Mouse (Mus musculus): ENCODE data around the gene Rad51ap2. TPM values are rescaled to one million over a fixed set of nuclear protein-coding genes. Genes with fewer than 3 reads are reported as not detected.

The Rad51ap2 gene
- polyA plus RNA-seq, 1 experiment, result not detected

DNA sequence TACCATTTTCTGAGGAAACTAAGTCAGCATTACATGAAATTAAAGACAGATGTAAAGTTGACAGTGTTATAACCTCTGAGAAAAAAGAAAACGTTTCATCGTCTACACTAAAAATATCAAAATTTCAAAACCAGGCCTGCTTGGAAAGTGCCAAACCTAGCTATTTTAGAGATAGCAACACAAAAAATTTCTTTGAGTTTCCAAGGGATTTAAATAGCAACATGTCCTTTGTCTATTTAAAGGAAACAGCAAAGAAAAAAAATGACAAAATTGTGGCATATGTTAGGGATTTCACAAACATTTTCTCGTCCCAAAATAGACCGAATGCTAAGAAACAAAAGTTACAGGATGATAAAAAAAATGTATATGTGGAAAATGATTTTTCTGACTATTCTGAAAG lies 753 bp downstream of the Rad51ap2 start:
- no peaks in the 10 kb centered on the region for H3K79me2 ChIP-seq (ENCODE audit: control insufficient read depth, insufficient read depth)
- H3ac ChIP-seq (ENCODE audit: control insufficient read depth, insufficient read length), result no peak overlapping the region
- no peak for TF ChIP-seq REST (IDR thresholded peaks at IDR 0.05; ENCODE audit: insufficient read depth, insufficient read length)
- TF ChIP-seq MYOG (IDR thresholded peaks at IDR 0.05; ENCODE audit: control insufficient read depth in 1 of 3, insufficient read depth in 1 of 3, insufficient read length in 2 of 3, low read depth in 2 of 3), result no peak
- no peak for TF ChIP-seq SRF (IDR thresholded peaks at IDR 0.05; ENCODE audit: control insufficient read depth, insufficient read length, low read depth)
- no peak for TF ChIP-seq USF1 (IDR thresholded peaks at IDR 0.05; ENCODE audit: low read depth)
- TF ChIP-seq CEBPB (IDR thresholded peaks at IDR 0.05; ENCODE audit: insufficient read depth, poor library complexity, severe bottlenecking), result no peak
- TF ChIP-seq POLR2AphosphoS2 (IDR thresholded peaks at IDR 0.05; ENCODE audit: insufficient read length, low read depth), result no peak
- TF ChIP-seq E2F4 (IDR thresholded peaks at IDR 0.05; ENCODE audit: insufficient read depth), result no peak
- H3K4me3 ChIP-seq, result no peak overlapping the region
- H3K36me3 ChIP-seq (ENCODE audit: control insufficient read depth, insufficient read depth), result no peaks in the 10 kb centered on the region
- no peak overlapping the region for H3K4me2 ChIP-seq (ENCODE audit: low read depth)
- no peaks in the 10 kb centered on the region for H3K27me3 ChIP-seq (ENCODE audit: control insufficient read depth, insufficient read depth, insufficient read length)

Other genes starting within 250 kb of the Rad51ap2 start
- not detected for gene Msgn1, start 247.1 kb upstream of the Rad51ap2 start, polyA plus RNA-seq (2012; fragmentation: generic; extraction: Trizol)
- gene Gen1, start 190.3 kb upstream of the Rad51ap2 start, polyA plus RNA-seq (2012; fragmentation: generic; extraction: Trizol), result 1.8 TPM
- 11.2 TPM for gene Smc6, start 190.2 kb upstream of the Rad51ap2 start, polyA plus RNA-seq (2012; fragmentation: generic; extraction: Trizol)
- not detected for gene Vsnl1, start 19.5 kb upstream of the Rad51ap2 start, polyA plus RNA-seq (2012; fragmentation: generic; extraction: Trizol)